Mouse (Mus musculus) adrenal gland (tissue): ENCODE results near the gene Pnkd.

ENCODE experiments used
- intact Hi-C: fragments of 180-260 bp; cut with DNase I; formaldehyde crosslinking; loops from one replicate; pipeline ENCODE4 v1.15.1; 2025
- long read RNA-seq, 2 experiments: library from polyadenylated mRNA; unstranded; transcript quantifications; one replicate each; pipeline ENCODE4 v2.0.0; 2020; ENCODE audit warnings: borderline replicate concordance in 1 of 2; ENCODE audit not compliant: insufficient replicate concordance in 1 of 2

Pnkd gene
- long read RNA-seq, experiment 1, transcript Pnkd-204 (3 exons, 740 nt) = major isoform, 75 of 78 reads
- long read RNA-seq, experiment 1, partial matches to known transcripts = 0 of 78 reads
- long read RNA-seq, experiment 1, other reads (novel, unspliced or antisense) = 1 of 78 reads
- long read RNA-seq, experiment 2, transcript Pnkd-204 (3 exons, 740 nt) = major isoform, 84 of 92 reads
- long read RNA-seq, experiment 2, partial matches to known transcripts = 0 of 92 reads
- long read RNA-seq, experiment 2, other reads (novel, unspliced or antisense) = 2 of 92 reads

- intact Hi-C loops = loop anchor here (5.0 kb wide), 1 partner anchor 47 kb away; the partner anchor contains the start of gene Arpc2
These were observed at the start of gene Pnkd, which contains the start of gene Aamp for GRCm38 (mm10) chr1:74284543-74285160. Pnkd (plus strand) TSS chr1:74284930. Aamp (minus strand) TSS chr1:74284738.

GRCm38 (mm10) chr1:74235938-74236589, 48.7 kb upstream of the Pnkd start, which contains the start of gene Arpc2:
Arpc2 (plus strand) TSS chr1:74236084.
- intact Hi-C loops = loop anchor here (5.0 kb wide), 1 partner anchor 46 kb away; the partner anchor contains the start of genes Aamp and Pnkd

GRCm38 (mm10) chr1:74236590-74237317, 48.0 kb upstream of the Pnkd start:
- intact Hi-C loops = loop anchor here (5.0 kb wide), 1 partner anchor 46 kb away; the partner anchor contains the start of genes Aamp and Pnkd

- intact Hi-C loops = loop anchor here (5.0 kb wide), 1 partner anchor 45 kb away; the partner anchor contains the start of genes Aamp and Pnkd
These were observed 47.1 kb upstream of the Pnkd start for GRCm38 (mm10) chr1:74237671-74238070.

GRCm38 (mm10) chr1:74238136-74238535, 46.6 kb upstream of the Pnkd start:
- intact Hi-C loops = loop anchor here (5.0 kb wide), 1 partner anchor 44 kb away; the partner anchor contains the start of genes Aamp and Pnkd

GRCm38 (mm10) chr1:74239162-74239561, 45.6 kb upstream of the Pnkd start:
- intact Hi-C loops = loop anchor here (5.0 kb wide), 1 partner anchor 43 kb away; the partner anchor contains the start of genes Aamp and Pnkd

GRCm38 (mm10) chr1:74239618-74240017, 45.1 kb upstream of the Pnkd start:
- intact Hi-C loops = loop anchor here (5.0 kb wide), 1 partner anchor 43 kb away; the partner anchor contains the start of genes Aamp and Pnkd

GRCm38 (mm10) chr1:74240311-74240710, 44.4 kb upstream of the Pnkd start:
- intact Hi-C loops = no loop called here

GRCm38 (mm10) chr1:74240832-74241231, 43.9 kb upstream of the Pnkd start:
- intact Hi-C loops = no loop called here

- intact Hi-C loops = no loop called here
These were observed 39.2 kb upstream of the Pnkd start for GRCm38 (mm10) chr1:74245525-74245924.

GRCm38 (mm10) chr1:74248799-74249198, 35.9 kb upstream of the Pnkd start:
- intact Hi-C loops = loop anchor here (2.0 kb wide), 1 partner anchor 42 kb away; no protein-coding TSS in a partner anchor

- intact Hi-C loops = loop anchor here (2.0 kb wide), 1 partner anchor 43 kb away; no protein-coding TSS in a partner anchor
These were observed 35.3 kb upstream of the Pnkd start for GRCm38 (mm10) chr1:74249331-74249980.

GRCm38 (mm10) chr1:74250096-74250495, 34.6 kb upstream of the Pnkd start:
- intact Hi-C loops = no loop called here

GRCm38 (mm10) chr1:74255704-74256345, 28.9 kb upstream of the Pnkd start:
- intact Hi-C loops = no loop called here

- intact Hi-C loops = no loop called here
These were observed 27.9 kb upstream of the Pnkd start for GRCm38 (mm10) chr1:74256782-74257181.

- intact Hi-C loops = no loop called here
These were observed 22.2 kb upstream of the Pnkd start for GRCm38 (mm10) chr1:74262510-74262909.

GRCm38 (mm10) chr1:74268750-74269149, 16.0 kb upstream of the Pnkd start:
- intact Hi-C loops = no loop called here

- intact Hi-C loops = loop anchor here (5.0 kb wide), 1 partner anchor 64 kb away; no protein-coding TSS in a partner anchor
These were observed 13.1 kb upstream of the Pnkd start for GRCm38 (mm10) chr1:74271659-74272058.

GRCm38 (mm10) chr1:74275015-74275414, 9.7 kb upstream of the Pnkd start:
- intact Hi-C loops = no loop called here

- intact Hi-C loops = no loop called here
These were observed 7.7 kb upstream of the Pnkd start for GRCm38 (mm10) chr1:74277041-74277440.
